Mouse (Mus musculus): ENCODE results near the gene Olfr922. TPM values are rescaled to one million over a fixed set of nuclear protein-coding genes. Genes with fewer than 3 reads are reported as not detected.

Gene Olfr922
- polyA plus RNA-seq (2014; fragmentation: Nextera tagmentation; extraction: Ambion mirVana): not detected in 2 replicates

- Histone ChIP-seq H3K4me1 (replicated peaks; ENCODE audit: control insufficient read depth, insufficient read depth, low read length) (no peaks in the 10 kb centered on the region), H3K9ac (ENCODE audit: low read length) (no peak within 1 kb of the TSS), H3K9me3 (ENCODE audit: control insufficient read depth, low read length) (no peaks in the 10 kb centered on the region), H3K27ac (ENCODE audit: low read depth) (no peak within 1 kb of the TSS), H3K36me3 (ENCODE audit: control insufficient read depth, insufficient read depth, low read length) (no peaks in the 10 kb centered on the region), H3K4me3 (ENCODE audit: low read depth, low read length) (no peak within 1 kb of the TSS), H3K27me3 (replicated peaks; ENCODE audit: control insufficient read depth, insufficient read depth, low read length) (no peaks in the 10 kb centered on the region), H3K4me2 (ENCODE audit: low read length) (no peak within 1 kb of the TSS)
- ATAC-seq (replicated peaks; ENCODE audit: low FRiP score, low TSS enrichment, low read depth) (no peak), DNase-seq (ENCODE audit: low spot score) (no peak)
- 74% methylated on average over 2 of the region's 2 CpGs for WGBS
These were observed at the start of gene Olfr922 for GRCm38 (mm10) chr9:38814314-38814713. TSS of gene Olfr922 (plus strand) at chr9:38814614.

- Histone ChIP-seq H3K4me3 (ENCODE audit: low read depth, low read length) (no peak within 1 kb of the TSS), H3K27ac (ENCODE audit: low read depth) (no peak within 1 kb of the TSS), H3K4me2 (ENCODE audit: low read length) (no peak within 1 kb of the TSS), H3K36me3 (ENCODE audit: control insufficient read depth, insufficient read depth, low read length) (no peaks in the 10 kb centered on the region), H3K4me1 (replicated peaks; ENCODE audit: control insufficient read depth, insufficient read depth, low read length) (no peaks in the 10 kb centered on the region), H3K9me3 (ENCODE audit: control insufficient read depth, low read length) (no peaks in the 10 kb centered on the region), H3K9ac (ENCODE audit: low read length) (no peak within 1 kb of the TSS), H3K27me3 (replicated peaks; ENCODE audit: control insufficient read depth, insufficient read depth, low read length) (no peaks in the 10 kb centered on the region)
- ATAC-seq (replicated peaks; ENCODE audit: low FRiP score, low TSS enrichment, low read depth): no peak
- DNase-seq (ENCODE audit: low spot score): no peak
These were observed 41.6 kb upstream of the Olfr922 start, which contains the start of gene Olfr921 for GRCm38 (mm10) chr9:38772768-38773167. TSS of gene Olfr921 (plus strand) at chr9:38773068.

GRCm38 (mm10) chr9:38792689-38793088 is 21.7 kb upstream of the Olfr922 start:
- Histone ChIP-seq H3K4me2 (ENCODE audit: low read length) (no peak overlapping the region), H3K9ac (ENCODE audit: low read length) (no peak overlapping the region), H3K27me3 (replicated peaks; ENCODE audit: control insufficient read depth, insufficient read depth, low read length) (no peaks in the 10 kb centered on the region), H3K9me3 (ENCODE audit: control insufficient read depth, low read length) (no peaks in the 10 kb centered on the region), H3K36me3 (ENCODE audit: control insufficient read depth, insufficient read depth, low read length) (no peaks in the 10 kb centered on the region), H3K4me1 (replicated peaks; ENCODE audit: control insufficient read depth, insufficient read depth, low read length) (no peaks in the 10 kb centered on the region), H3K4me3 (ENCODE audit: low read depth, low read length) (no peak overlapping the region), H3K27ac (ENCODE audit: low read depth) (no peak overlapping the region)
- ATAC-seq (replicated peaks; ENCODE audit: low FRiP score, low TSS enrichment, low read depth): no peak
- 89% methylated on average over 2 of the region's 2 CpGs for WGBS
- DNase-seq (ENCODE audit: low spot score): no peak

- Histone ChIP-seq H3K9ac (ENCODE audit: low read length) (no peak overlapping the region), H3K27ac (ENCODE audit: low read depth) (no peak overlapping the region), H3K36me3 (ENCODE audit: control insufficient read depth, insufficient read depth, low read length) (no peaks in the 10 kb centered on the region), H3K27me3 (replicated peaks; ENCODE audit: control insufficient read depth, insufficient read depth, low read length) (no peaks in the 10 kb centered on the region), H3K9me3 (ENCODE audit: control insufficient read depth, low read length) (no peaks in the 10 kb centered on the region), H3K4me3 (ENCODE audit: low read depth, low read length) (no peak overlapping the region), H3K4me2 (ENCODE audit: low read length) (no peak overlapping the region), H3K4me1 (replicated peaks; ENCODE audit: control insufficient read depth, insufficient read depth, low read length) (no peaks in the 10 kb centered on the region)
- DNase-seq (ENCODE audit: low spot score) (no peak), ATAC-seq (replicated peaks; ENCODE audit: low FRiP score, low TSS enrichment, low read depth) (no peak)
These were observed 8.7 kb upstream of the Olfr922 start for GRCm38 (mm10) chr9:38805696-38806095.

GRCm38 (mm10) chr9:38815458-38815986 is 1.1 kb downstream of the Olfr922 start:
- Histone ChIP-seq H3K27ac (ENCODE audit: low read depth) (no peak overlapping the region), H3K4me3 (ENCODE audit: low read depth, low read length) (no peak overlapping the region)
- no peak for ATAC-seq (replicated peaks; ENCODE audit: low FRiP score, low TSS enrichment, low read depth)

GRCm38 (mm10) chr9:38826245-38826644 is 11.8 kb downstream of the Olfr922 start, which contains the start of gene Olfr923:
TSS of gene Olfr923 (plus strand) at chr9:38826545.
- WGBS: 90% methylated on average over 1 of the region's 1 CpGs
- H3K4me2 ChIP-seq (ENCODE audit: low read length): no peak within 1 kb of the TSS
- H3K27ac ChIP-seq (ENCODE audit: low read depth): no peak within 1 kb of the TSS
- H3K27me3 ChIP-seq (replicated peaks; ENCODE audit: control insufficient read depth, insufficient read depth, low read length): no peaks in the 10 kb centered on the region
- H3K36me3 ChIP-seq (ENCODE audit: control insufficient read depth, insufficient read depth, low read length): no peaks in the 10 kb centered on the region
- H3K4me1 ChIP-seq (replicated peaks; ENCODE audit: control insufficient read depth, insufficient read depth, low read length): no peaks in the 10 kb centered on the region
- no peak within 1 kb of the TSS for H3K4me3 ChIP-seq (ENCODE audit: low read depth, low read length)
- no peaks in the 10 kb centered on the region for H3K9me3 ChIP-seq (ENCODE audit: control insufficient read depth, low read length)
- no peak for DNase-seq (ENCODE audit: low spot score)
- ATAC-seq (replicated peaks; ENCODE audit: low FRiP score, low TSS enrichment, low read depth): no peak
- no peak within 1 kb of the TSS for H3K9ac ChIP-seq (ENCODE audit: low read length)

More at GRCm38 (mm10) chr9:38815458-38815986, 1.1 kb downstream of the Olfr922 start:
- 96% methylated on average over 1 of the region's 1 CpGs for WGBS
- Histone ChIP-seq H3K4me2 (ENCODE audit: low read length) (no peak overlapping the region), H3K27me3 (replicated peaks; ENCODE audit: control insufficient read depth, insufficient read depth, low read length) (no peaks in the 10 kb centered on the region), H3K4me1 (replicated peaks; ENCODE audit: control insufficient read depth, insufficient read depth, low read length) (no peaks in the 10 kb centered on the region), H3K9me3 (ENCODE audit: control insufficient read depth, low read length) (no peaks in the 10 kb centered on the region), H3K36me3 (ENCODE audit: control insufficient read depth, insufficient read depth, low read length) (no peaks in the 10 kb centered on the region), H3K9ac (ENCODE audit: low read length) (no peak overlapping the region)
- no peak for DNase-seq (ENCODE audit: low spot score)

GRCm38 (mm10) chr9:38833027-38833426 is 18.6 kb downstream of the Olfr922 start:
- Histone ChIP-seq H3K9me3 (ENCODE audit: control insufficient read depth, low read length) (no peaks in the 10 kb centered on the region), H3K9ac (ENCODE audit: low read length) (no peak overlapping the region), H3K27ac (ENCODE audit: low read depth) (no peak overlapping the region), H3K27me3 (replicated peaks; ENCODE audit: control insufficient read depth, insufficient read depth, low read length) (no peaks in the 10 kb centered on the region), H3K4me1 (replicated peaks; ENCODE audit: control insufficient read depth, insufficient read depth, low read length) (no peaks in the 10 kb centered on the region), H3K36me3 (ENCODE audit: control insufficient read depth, insufficient read depth, low read length) (no peaks in the 10 kb centered on the region), H3K4me3 (ENCODE audit: low read depth, low read length) (no peak overlapping the region), H3K4me2 (ENCODE audit: low read length) (no peak overlapping the region)
- DNase-seq (ENCODE audit: low spot score): no peak
- ATAC-seq (replicated peaks; ENCODE audit: low FRiP score, low TSS enrichment, low read depth): no peak
- 84% methylated on average over 2 of the region's 2 CpGs for WGBS

GRCm38 (mm10) chr9:38844149-38844548 is 29.7 kb downstream of the Olfr922 start, which contains the start of gene Olfr924:
TSS of gene Olfr924 (plus strand) at chr9:38844449.
- Histone ChIP-seq H3K27me3 (replicated peaks; ENCODE audit: control insufficient read depth, insufficient read depth, low read length) (no peaks in the 10 kb centered on the region), H3K9ac (ENCODE audit: low read length) (no peak within 1 kb of the TSS), H3K36me3 (ENCODE audit: control insufficient read depth, insufficient read depth, low read length) (no peaks in the 10 kb centered on the region), H3K9me3 (ENCODE audit: control insufficient read depth, low read length) (no peaks in the 10 kb centered on the region), H3K27ac (ENCODE audit: low read depth) (no peak within 1 kb of the TSS), H3K4me1 (replicated peaks; ENCODE audit: control insufficient read depth, insufficient read depth, low read length) (no peaks in the 10 kb centered on the region), H3K4me2 (ENCODE audit: low read length) (no peak within 1 kb of the TSS), H3K4me3 (ENCODE audit: low read depth, low read length) (no peak within 1 kb of the TSS)
- ATAC-seq (replicated peaks; ENCODE audit: low FRiP score, low TSS enrichment, low read depth) (no peak), DNase-seq (ENCODE audit: low spot score) (no peak)
- WGBS: 88% methylated on average over 1 of the region's 1 CpGs

- H3K4me1 ChIP-seq (replicated peaks; ENCODE audit: control insufficient read depth, insufficient read depth, low read length): no peaks in the 10 kb centered on the region
- ATAC-seq (replicated peaks; ENCODE audit: low FRiP score, low TSS enrichment, low read depth) (no peak), DNase-seq (ENCODE audit: low spot score) (no peak)
- no peak within 1 kb of the TSS for H3K4me2 ChIP-seq (ENCODE audit: low read length)
- no peaks in the 10 kb centered on the region for H3K9me3 ChIP-seq (ENCODE audit: control insufficient read depth, low read length)
- H3K4me3 ChIP-seq (ENCODE audit: low read depth, low read length): no peak within 1 kb of the TSS
- H3K27ac ChIP-seq (ENCODE audit: low read depth): no peak within 1 kb of the TSS
- H3K9ac ChIP-seq (ENCODE audit: low read length): no peak within 1 kb of the TSS
- no peaks in the 10 kb centered on the region for H3K27me3 ChIP-seq (replicated peaks; ENCODE audit: control insufficient read depth, insufficient read depth, low read length)
- H3K36me3 ChIP-seq (ENCODE audit: control insufficient read depth, insufficient read depth, low read length): no peaks in the 10 kb centered on the region
These were observed 40.3 kb downstream of the Olfr922 start, which contains the start of gene Olfr26 for GRCm38 (mm10) chr9:38854760-38855159. TSS of gene Olfr26 (plus strand) at chr9:38855060.

All from intestine, embryonic 14.5 days (tissue).